Mouse (Mus musculus) liver (tissue): ENCODE data around the gene Slc35f1.

Experiments
- DNase-seq: peaks from one replicate; pipeline ENCODE4 v3.0.0-alpha.2; 2020; ENCODE audit warnings: mixed read lengths

Slc35f1 gene

DNA sequence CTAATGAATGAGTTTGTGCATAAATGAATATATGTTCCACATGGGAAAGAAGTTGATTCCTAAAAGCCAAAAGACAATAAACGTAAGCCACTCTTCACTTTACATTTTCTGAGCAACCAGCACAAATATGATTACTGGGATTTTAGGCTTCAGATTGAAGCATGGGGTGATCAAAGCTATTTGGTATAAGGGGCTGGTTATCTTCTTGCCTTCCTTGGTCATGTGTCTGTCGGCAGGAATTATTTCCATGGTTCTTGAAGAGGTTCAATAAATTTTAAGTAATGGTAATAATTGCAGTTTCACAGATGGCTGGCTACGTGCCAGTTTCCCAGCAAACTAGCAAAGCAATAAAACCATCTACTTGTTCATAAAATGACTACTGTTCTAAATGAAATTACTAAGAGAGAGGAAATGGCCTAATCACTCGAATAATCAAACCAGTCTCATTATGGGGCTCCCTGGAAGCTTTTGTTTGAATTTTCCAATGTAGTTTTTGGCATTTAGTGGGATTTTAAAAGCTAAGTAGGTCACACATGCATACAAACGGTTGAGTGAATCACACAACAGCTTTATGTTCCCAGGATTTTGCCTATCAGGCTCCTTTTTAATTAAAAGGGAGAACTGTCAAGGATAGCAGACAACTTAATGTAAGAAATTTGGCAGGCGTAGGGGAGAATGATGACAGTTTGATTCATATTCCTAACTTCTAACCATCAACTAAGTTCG is 425.5 kb downstream of the Slc35f1 start:
- no peak for DNase-seq

DNA sequence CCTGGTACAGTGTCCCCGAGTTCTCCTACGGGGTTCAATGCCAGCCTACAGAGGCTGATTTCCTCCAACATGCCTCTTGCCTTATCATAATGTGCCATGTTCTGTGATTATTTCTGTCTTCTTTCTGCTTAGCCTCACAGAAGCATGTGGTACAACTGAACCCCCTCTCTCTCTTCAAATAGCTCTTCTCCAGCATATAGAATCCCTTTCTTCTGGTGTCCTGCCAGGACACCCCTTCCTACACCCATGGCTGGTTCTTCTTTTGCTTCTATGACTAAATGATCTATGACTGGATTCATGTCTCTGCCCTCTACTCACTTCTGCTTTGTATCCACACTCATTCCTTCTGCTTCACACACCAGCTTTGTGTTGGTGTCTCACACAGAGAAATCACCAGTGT is 430.3 kb downstream of the Slc35f1 start:
- DNase-seq, result no peak

DNA sequence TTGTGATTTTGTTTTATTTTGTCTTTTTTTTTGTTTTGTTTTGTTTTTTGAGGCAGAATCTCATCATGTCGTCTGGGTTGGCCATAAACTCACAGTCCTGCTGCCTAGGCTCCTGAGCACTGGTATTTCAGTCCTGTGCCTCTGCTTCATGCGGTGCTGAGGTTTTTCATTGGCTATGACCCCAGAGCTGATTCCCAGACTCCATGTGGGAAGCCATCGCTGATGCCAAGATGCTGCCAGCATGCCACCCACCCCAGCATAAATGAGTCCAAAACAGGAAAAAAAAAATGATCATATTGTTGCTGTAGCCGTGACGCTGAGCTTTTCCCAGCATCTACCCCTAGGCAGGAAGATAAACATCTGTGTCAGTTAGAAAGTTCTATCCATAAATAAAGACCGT is 434.0 kb downstream of the Slc35f1 start:
- no peak for DNase-seq

DNA sequence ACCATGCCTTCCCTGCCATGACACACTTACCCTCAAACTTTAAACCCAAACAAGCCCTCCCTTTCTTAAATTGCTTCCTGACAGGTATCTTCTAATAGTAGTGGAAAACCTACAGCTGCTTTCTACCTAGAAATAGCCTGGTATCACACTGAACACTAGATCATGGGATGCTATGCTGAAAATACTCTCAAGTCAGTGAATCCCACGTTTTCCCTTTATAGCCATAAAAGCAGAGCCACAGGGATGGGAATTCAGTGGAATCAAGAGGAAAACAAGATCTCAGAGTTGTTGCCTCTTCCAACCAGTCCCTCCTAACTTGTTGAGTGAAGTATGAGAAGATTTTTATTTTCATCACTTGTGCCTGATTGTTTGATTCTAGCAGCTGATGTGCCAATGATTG is 442.4 kb downstream of the Slc35f1 start:
- no peak for DNase-seq

DNA sequence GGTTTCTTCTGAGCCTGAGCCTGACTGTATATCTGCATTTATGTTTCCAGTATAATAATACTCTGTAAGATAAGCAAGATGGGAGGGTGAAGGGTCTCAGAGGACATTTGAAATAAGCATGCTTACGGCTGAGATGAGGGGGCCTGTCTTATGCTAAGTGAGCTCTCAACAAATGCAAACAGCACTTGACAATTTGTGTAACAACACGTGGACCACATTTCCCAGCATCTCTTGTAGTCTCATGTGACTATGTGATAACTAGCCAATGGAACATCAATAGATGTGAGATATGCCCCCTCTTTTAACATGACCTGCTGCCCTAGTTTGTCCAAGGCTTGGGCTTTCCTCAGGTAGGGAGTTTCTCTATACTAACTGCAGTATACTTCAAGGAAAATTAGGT is 460.0 kb downstream of the Slc35f1 start:
- no peak for DNase-seq

DNA sequence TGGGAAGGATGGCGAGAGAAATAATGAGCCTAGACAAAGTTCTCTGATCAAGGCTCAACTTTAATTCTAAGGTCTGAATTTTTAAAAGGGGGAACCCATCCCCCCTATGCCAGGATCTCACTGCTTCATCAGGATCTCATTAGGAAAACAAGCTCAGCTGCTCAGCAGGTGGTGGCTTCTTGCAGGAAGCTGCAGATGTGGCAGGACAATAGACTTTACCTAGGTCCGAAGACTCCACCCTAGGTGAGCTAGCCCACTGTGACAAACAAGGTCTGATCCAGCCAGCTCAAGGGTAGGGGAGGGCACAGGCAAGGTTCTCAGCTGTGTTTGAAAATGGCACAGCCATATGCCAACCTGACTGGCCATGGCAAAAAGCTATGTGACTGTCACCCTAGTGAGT is 460.6 kb downstream of the Slc35f1 start:
- no peak for DNase-seq

DNA sequence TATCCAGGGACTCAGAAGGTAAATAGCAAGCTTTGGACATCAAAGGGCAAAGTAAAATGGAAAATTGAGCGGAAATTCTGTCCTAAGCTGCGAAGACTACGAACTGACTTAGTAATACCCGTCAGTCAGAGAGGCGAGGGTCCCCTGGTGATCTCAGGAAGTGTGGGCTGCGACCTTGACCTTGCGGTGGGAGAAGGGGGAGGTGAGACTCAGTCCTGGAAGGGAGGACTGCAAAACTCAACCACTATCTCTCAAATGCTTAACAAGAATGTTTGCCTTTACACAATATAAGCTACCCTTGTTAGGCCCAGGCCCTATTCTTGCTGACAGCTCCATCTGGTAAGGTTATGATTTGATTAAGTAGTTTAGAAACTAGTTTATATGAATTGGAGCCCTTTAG is 466.0 kb downstream of the Slc35f1 start:
- DNase-seq, result no peak

DNA sequence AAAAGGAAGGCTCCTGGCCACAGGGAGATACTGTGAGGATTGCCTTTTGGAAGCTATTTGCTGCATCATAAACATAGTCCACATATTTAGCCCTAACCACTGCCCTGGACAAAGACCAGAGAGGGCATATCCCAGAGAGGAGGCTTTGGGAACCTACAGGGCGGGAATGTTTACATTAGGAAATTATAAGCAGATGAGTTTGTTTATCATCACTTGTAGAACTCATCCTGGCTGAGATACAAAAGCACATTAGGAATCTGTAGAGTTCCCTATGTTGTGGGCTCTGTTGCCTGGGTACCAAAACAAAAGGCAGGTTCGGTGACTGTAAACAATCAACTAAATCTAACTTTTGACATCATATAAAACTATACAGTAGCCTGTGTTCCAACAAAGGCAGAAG is 467.4 kb downstream of the Slc35f1 start:
- no peak for DNase-seq
